Mouse (Mus musculus) G1E (cell line): ENCODE data around the gene Zswim1.

Experiments
- CTCF ChIP-seq: IDR thresholded peaks from 2 replicates; pipeline ENCODE4 v1.5.1; 2012; ENCODE audit warnings: low read depth, low read length, inconsistent platforms, mixed read lengths
- GATA1 ChIP-seq: IDR thresholded peaks from 2 replicates; pipeline ENCODE4 v1.6.1; 2012; ENCODE audit warnings: borderline replicate concordance, low read length, inconsistent platforms, mixed read lengths
- POLR2AphosphoS5 ChIP-seq: IDR thresholded peaks from 2 replicates; pipeline ENCODE4 v1.6.1; 2012; ENCODE audit warnings: low read depth, low read length, inconsistent platforms; ENCODE audit not compliant: insufficient replicate concordance
- TAL1 ChIP-seq: conservative IDR thresholded peaks from 2 replicates; pipeline ENCODE4 v1.6.1; 2012; ENCODE audit warnings: low read depth, low read length, inconsistent platforms, mixed read lengths

DNA sequence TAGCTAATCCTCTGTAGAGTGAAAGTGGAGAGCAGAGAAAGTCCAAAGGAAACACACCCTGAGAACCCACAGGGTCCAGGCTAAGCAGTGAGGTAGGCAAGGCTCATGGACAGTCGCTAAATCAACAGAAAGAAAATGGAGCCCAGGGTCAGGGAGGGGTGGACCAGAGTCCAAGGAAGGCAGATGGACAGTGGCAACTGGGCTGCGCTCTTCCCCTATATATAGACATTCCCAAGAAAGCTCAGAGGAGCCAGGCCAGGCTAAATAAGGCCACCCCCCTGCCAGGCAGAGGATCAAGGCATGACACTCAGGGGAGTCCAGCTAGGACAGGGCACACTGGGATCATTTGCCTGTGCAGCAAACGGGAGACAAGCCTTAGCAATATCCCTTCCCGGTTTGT, 40.6 kb upstream of the Zswim1 start:
- TF ChIP-seq CTCF (no peak), TAL1 (no peak), GATA1 (no peak), POLR2AphosphoS5 (no peak)
